Mouse (Mus musculus): ENCODE measurements around the gene Samhd1.

The Samhd1 gene

GRCm38 (mm10) chr2:157053124-157053523 lies 81.9 kb downstream of the Samhd1 start:
- DNase-seq (ENCODE audit: low spot score): no peak

- no peak for DNase-seq (ENCODE audit: low spot score)
Measured at GRCm38 (mm10) chr2:157052448-157052847, 82.6 kb downstream of the Samhd1 start.

GRCm38 (mm10) chr2:157049831-157050243 lies 85.2 kb downstream of the Samhd1 start:
- DNase-seq (ENCODE audit: low spot score): no peak

- peak; percentile 58 for DNase-seq (ENCODE audit: low spot score)
Measured at GRCm38 (mm10) chr2:157048395-157049181, 86.5 kb downstream of the Samhd1 start.

All from testis, postnatal 14 days (tissue).